Mouse (Mus musculus): Measurements from ENCODE around the gene Evi5l. TPM values are rescaled to one million over a fixed set of nuclear protein-coding genes. Genes with fewer than 3 reads are reported as not detected.
A peak's percentile ranks its signal among the peaks of the same experiment; 100 is the strongest.

Gene Evi5l
- polyA plus RNA-seq, 1 experiment from 2014 or later: 117 TPM

GRCm38 (mm10) chr8:4192807-4193587, 26.6 kb downstream of the Evi5l start:
- WGBS: 3% methylated on average over 18 of the region's 18 CpGs
- ATAC-seq: peak; percentile 77
- H3K27ac ChIP-seq (ENCODE audit: low read length): peak overlapping the region; percentile 68
- no peak overlapping the region for H3K4me3 ChIP-seq (replicated peaks; ENCODE audit: low read length)
- H3K36me3 ChIP-seq (ENCODE audit: control insufficient read depth, insufficient read depth): peaks cover 10% of the 10 kb centered on the region; the same call in 1 of the 2 replicates
- no peak overlapping the region; the same call in 1 of the 2 replicates for H3K9ac ChIP-seq (replicated peaks; ENCODE audit: low read depth, low read length)
- H3K27me3 ChIP-seq (replicated peaks; ENCODE audit: control insufficient read depth, insufficient read depth, low read length): no peaks in the 10 kb centered on the region
- peaks cover 16% of the 10 kb centered on the region for H3K4me1 ChIP-seq (replicated peaks; ENCODE audit: control insufficient read depth, insufficient read depth, low read length)
- H3K9me3 ChIP-seq (ENCODE audit: control insufficient read depth, low read length): no peaks in the 10 kb centered on the region
- peak overlapping the region; percentile 5; the same call in 1 of the 2 replicates for H3K4me2 ChIP-seq (ENCODE audit: low read length)

DNA sequence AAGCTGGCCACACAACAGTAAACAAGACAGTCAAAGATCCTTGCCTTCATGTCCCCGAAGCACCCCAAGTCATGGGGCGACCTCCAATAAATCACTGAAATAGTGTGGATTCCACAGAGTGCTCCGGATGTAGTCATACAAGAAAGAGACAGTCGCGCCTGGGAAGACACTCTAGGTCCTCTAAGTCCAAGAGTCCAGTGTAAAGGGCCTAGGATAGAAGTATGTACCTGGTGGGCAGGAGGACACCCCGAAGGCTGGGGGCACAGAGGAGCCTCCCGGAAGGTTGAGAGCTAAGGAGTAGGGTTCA, 27.2 kb downstream of the Evi5l start:
- Histone ChIP-seq H3K9ac (replicated peaks; ENCODE audit: low read depth, low read length) (no peak overlapping the region), H3K4me3 (replicated peaks; ENCODE audit: low read length) (no peak overlapping the region), H3K27me3 (replicated peaks; ENCODE audit: control insufficient read depth, insufficient read depth, low read length) (no peaks in the 10 kb centered on the region), H3K4me1 (replicated peaks; ENCODE audit: control insufficient read depth, insufficient read depth, low read length) (peaks cover 16% of the 10 kb centered on the region), H3K9me3 (ENCODE audit: control insufficient read depth, low read length) (no peaks in the 10 kb centered on the region), H3K27ac (ENCODE audit: low read length) (no peak overlapping the region), H3K36me3 (ENCODE audit: control insufficient read depth, insufficient read depth) (peaks cover 7% of the 10 kb centered on the region; the same call in 1 of the 2 replicates), H3K4me2 (ENCODE audit: low read length) (no peak overlapping the region)
- WGBS: 51% methylated on average over 7 of the region's 7 CpGs
- ATAC-seq: peak; percentile 14

DNA sequence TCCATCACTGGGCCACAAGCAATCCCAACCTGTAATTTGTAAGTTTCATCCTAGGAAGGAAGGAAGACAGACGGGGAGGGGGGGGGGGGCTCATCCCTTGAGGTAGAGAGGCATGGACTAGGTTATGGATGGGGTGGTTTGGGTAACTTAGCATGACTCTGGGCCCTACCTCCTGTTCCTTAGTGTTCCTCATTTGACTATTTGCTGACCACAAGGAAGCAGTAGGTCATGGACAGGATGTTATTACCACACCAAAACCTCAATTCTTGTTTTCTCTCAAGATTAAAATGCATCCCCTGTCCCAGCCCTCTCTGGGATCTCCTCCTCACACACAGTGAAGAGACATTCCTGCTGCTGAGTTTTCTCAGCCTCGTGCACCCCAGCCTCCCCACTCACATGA, 35.0 kb downstream of the Evi5l start:
- H3K4me1 ChIP-seq (replicated peaks; ENCODE audit: control insufficient read depth, insufficient read depth, low read length): peaks cover 4% of the 10 kb centered on the region
- no peak overlapping the region for H3K4me2 ChIP-seq (ENCODE audit: low read length)
- no peak overlapping the region for H3K27ac ChIP-seq (ENCODE audit: low read length)
- no peaks in the 10 kb centered on the region for H3K9me3 ChIP-seq (ENCODE audit: control insufficient read depth, low read length)
- H3K4me3 ChIP-seq (replicated peaks; ENCODE audit: low read length): no peak overlapping the region
- 50% methylated on average over 2 of the region's 2 CpGs for WGBS
- H3K27me3 ChIP-seq (replicated peaks; ENCODE audit: control insufficient read depth, insufficient read depth, low read length): peaks cover 4% of the 10 kb centered on the region; the same call in 1 of the 2 replicates
- H3K36me3 ChIP-seq (ENCODE audit: control insufficient read depth, insufficient read depth): peaks cover 16% of the 10 kb centered on the region
- ATAC-seq: no peak
- no peak overlapping the region for H3K9ac ChIP-seq (replicated peaks; ENCODE audit: low read depth, low read length)

DNA sequence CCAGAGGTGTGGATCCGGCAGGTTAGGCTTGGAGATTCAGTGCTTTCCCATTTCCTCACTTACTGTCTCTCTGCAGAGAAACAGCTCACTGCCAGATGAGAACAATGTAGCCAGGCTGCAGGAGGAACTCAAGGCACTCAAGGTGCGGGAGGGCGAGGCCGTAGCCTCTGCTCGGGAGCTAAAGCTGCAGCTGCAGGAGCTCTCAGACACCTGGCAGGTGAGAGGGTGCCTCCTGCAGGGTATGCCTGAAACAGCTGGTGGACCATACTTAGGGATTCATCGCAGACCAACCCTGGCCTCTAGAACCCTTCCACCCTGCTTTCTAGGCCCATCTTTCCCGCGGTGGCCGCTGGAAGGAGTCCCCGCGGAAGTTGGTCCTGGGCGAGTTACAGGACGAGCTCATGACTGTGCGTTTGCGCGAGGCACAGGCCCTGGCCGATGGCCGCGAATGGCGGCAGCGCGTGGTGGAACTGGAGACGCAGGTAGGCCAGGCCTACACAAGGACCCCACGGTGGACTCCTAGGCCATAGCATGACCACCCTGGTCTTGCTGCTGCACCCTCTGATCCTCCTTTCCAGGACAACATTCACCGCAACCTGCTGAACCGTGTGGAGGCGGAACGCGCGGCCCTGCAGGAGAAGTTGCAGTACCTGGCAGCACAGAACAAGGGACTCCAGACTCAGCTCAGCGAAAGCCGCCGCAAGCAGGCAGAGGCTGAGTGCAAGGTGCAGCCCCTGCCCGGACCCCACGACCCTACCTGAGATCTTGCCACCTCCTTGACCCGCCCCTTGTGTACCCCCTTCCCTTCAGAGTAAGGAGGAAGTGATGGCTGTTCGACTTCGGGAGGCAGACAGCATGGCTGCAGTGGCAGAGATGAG, 39.1 kb downstream of the Evi5l start:
- Histone ChIP-seq H3K4me3 (replicated peaks; ENCODE audit: low read length) (no peak overlapping the region), H3K27me3 (replicated peaks; ENCODE audit: control insufficient read depth, insufficient read depth, low read length) (peaks cover 4% of the 10 kb centered on the region; the same call in 1 of the 2 replicates), H3K27ac (ENCODE audit: low read length) (no peak overlapping the region), H3K36me3 (ENCODE audit: control insufficient read depth, insufficient read depth) (peaks cover 24% of the 10 kb centered on the region), H3K9me3 (ENCODE audit: control insufficient read depth, low read length) (0 out of 2 replicates have a peak, but pooled peaks cover 3% of the 10 kb centered on the region), H3K9ac (replicated peaks; ENCODE audit: low read depth, low read length) (no peak overlapping the region), H3K4me2 (ENCODE audit: low read length) (no peak overlapping the region), H3K4me1 (replicated peaks; ENCODE audit: control insufficient read depth, insufficient read depth, low read length) (peaks cover 15% of the 10 kb centered on the region)
- no peak for ATAC-seq
- 24% methylated on average over 38 of the region's 38 CpGs for WGBS

GRCm38 (mm10) chr8:4206182-4207015, 40.0 kb downstream of the Evi5l start:
- H3K9ac ChIP-seq (replicated peaks; ENCODE audit: low read depth, low read length): peak overlapping the region; percentile 29
- peaks cover 27% of the 10 kb centered on the region for H3K36me3 ChIP-seq (ENCODE audit: control insufficient read depth, insufficient read depth)

GRCm38 (mm10) chr8:4207016-4207350, 40.6 kb downstream of the Evi5l start:
- ATAC-seq: no peak
- Histone ChIP-seq H3K36me3 (ENCODE audit: control insufficient read depth, insufficient read depth) (peaks cover 27% of the 10 kb centered on the region), H3K9me3 (ENCODE audit: control insufficient read depth, low read length) (0 out of 2 replicates have a peak, but pooled peaks cover 3% of the 10 kb centered on the region), H3K27me3 (replicated peaks; ENCODE audit: control insufficient read depth, insufficient read depth, low read length) (peaks cover 4% of the 10 kb centered on the region; the same call in 1 of the 2 replicates), H3K9ac (replicated peaks; ENCODE audit: low read depth, low read length) (no peak overlapping the region), H3K4me1 (replicated peaks; ENCODE audit: control insufficient read depth, insufficient read depth, low read length) (peaks cover 15% of the 10 kb centered on the region), H3K4me3 (replicated peaks; ENCODE audit: low read length) (no peak overlapping the region), H3K27ac (ENCODE audit: low read length) (no peak overlapping the region), H3K4me2 (ENCODE audit: low read length) (no peak overlapping the region)
- WGBS: 47% methylated on average over 2 of the region's 2 CpGs

More at GRCm38 (mm10) chr8:4206182-4207015, 40.0 kb downstream of the Evi5l start:
- Histone ChIP-seq H3K27ac (ENCODE audit: low read length) (no peak overlapping the region), H3K9me3 (ENCODE audit: control insufficient read depth, low read length) (0 out of 2 replicates have a peak, but pooled peaks cover 3% of the 10 kb centered on the region), H3K4me1 (replicated peaks; ENCODE audit: control insufficient read depth, insufficient read depth, low read length) (peaks cover 15% of the 10 kb centered on the region), H3K4me3 (replicated peaks; ENCODE audit: low read length) (no peak overlapping the region), H3K27me3 (replicated peaks; ENCODE audit: control insufficient read depth, insufficient read depth, low read length) (peaks cover 4% of the 10 kb centered on the region; the same call in 1 of the 2 replicates), H3K4me2 (ENCODE audit: low read length) (0 out of 2 replicates have a peak overlapping the region, but pooled peaks have one; percentile 5)
- no peak for ATAC-seq
- whole genome bisulfite sequencing: 15% methylated on average over 43 of the region's 44 CpGs

DNA sequence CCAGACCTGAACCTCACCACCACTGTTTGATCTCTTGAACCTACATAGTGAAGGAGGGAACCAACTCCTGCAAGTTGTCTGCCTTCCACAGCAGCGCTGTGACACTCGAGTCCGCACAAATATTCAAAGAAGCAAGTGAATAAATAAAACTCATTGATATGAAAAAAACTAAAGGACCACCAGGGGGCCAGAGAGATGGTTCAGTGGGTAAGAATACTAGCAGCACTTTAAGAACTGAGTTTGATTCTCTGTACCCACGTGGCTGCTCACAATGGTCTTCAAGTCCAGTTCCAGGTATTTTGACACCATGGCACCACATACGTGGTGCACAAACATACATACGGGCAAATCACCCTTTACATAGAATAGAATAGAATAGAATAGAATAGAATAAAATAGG, 44.7 kb downstream of the Evi5l start:
- H3K27ac ChIP-seq (ENCODE audit: low read length): no peak overlapping the region

DNA sequence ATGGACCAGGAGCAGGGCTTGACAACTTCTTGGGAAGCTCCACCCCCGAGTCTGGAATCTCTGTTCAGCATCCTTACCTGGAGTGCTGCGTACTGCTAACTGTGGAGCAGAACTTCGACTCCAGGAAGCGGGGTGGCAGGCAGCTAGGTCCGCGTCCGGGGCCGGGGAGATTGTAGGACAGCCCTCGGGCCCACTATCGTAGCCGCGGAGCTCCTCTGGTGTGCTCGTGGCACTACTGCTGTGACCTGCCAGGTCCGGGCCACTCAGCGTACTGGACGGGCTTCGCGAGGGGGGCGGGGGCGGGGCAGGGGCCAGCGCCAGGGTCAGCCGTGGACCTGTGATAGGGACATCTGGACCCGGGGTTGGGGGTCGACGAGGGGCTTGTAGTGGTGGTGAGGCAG, 46.4 kb downstream of the Evi5l start:
- peak overlapping the region; percentile 16; the same call in 1 of the 2 replicates for H3K27ac ChIP-seq (ENCODE audit: low read length)
- peak overlapping the region; percentile 96 for H3K4me2 ChIP-seq (ENCODE audit: low read length)
- under 1% methylated on average over 25 of the region's 25 CpGs for WGBS
- H3K36me3 ChIP-seq (ENCODE audit: control insufficient read depth, insufficient read depth): peaks cover 17% of the 10 kb centered on the region
- H3K9ac ChIP-seq (replicated peaks; ENCODE audit: low read depth, low read length): peak overlapping the region; percentile 62
- H3K27me3 ChIP-seq (replicated peaks; ENCODE audit: control insufficient read depth, insufficient read depth, low read length): no peaks in the 10 kb centered on the region
- peak overlapping the region; percentile 49 for H3K4me3 ChIP-seq (replicated peaks; ENCODE audit: low read length)
- H3K4me1 ChIP-seq (replicated peaks; ENCODE audit: control insufficient read depth, insufficient read depth, low read length): peaks cover 35% of the 10 kb centered on the region
- peak; percentile 1; the same call in 1 of the 2 replicates for ATAC-seq
- H3K9me3 ChIP-seq (ENCODE audit: control insufficient read depth, low read length): 0 out of 2 replicates have a peak, but pooled peaks cover 3% of the 10 kb centered on the region

More for the DNA sequence above, 44.7 kb downstream of the Evi5l start:
- no peak for ATAC-seq
- H3K4me3 ChIP-seq (replicated peaks; ENCODE audit: low read length): no peak overlapping the region
- 62% methylated on average over 6 of the region's 6 CpGs for WGBS
- H3K4me2 ChIP-seq (ENCODE audit: low read length): no peak overlapping the region
- peaks cover 48% of the 10 kb centered on the region for H3K4me1 ChIP-seq (replicated peaks; ENCODE audit: control insufficient read depth, insufficient read depth, low read length)
- no peak overlapping the region for H3K9ac ChIP-seq (replicated peaks; ENCODE audit: low read depth, low read length)
- H3K27me3 ChIP-seq (replicated peaks; ENCODE audit: control insufficient read depth, insufficient read depth, low read length): no peaks in the 10 kb centered on the region
- peaks cover 19% of the 10 kb centered on the region for H3K36me3 ChIP-seq (ENCODE audit: control insufficient read depth, insufficient read depth)
- 0 out of 2 replicates have a peak, but pooled peaks cover 3% of the 10 kb centered on the region for H3K9me3 ChIP-seq (ENCODE audit: control insufficient read depth, low read length)
